Mouse (Mus musculus) hindbrain, postnatal 0 days (tissue): Measurements from ENCODE around the gene Gm20388. TPM values are rescaled to one million over a fixed set of nuclear protein-coding genes. Genes with fewer than 3 reads are reported as not detected.
A peak's percentile ranks its signal among the peaks of the same experiment; 100 is the strongest.

Experiments
- ATAC-seq: fragments of 200-750 bp; cut with Nextera tagmentation; 2 replicates; pipeline ENCODE4 v1.8.0; 2017; ENCODE audit warnings: mild to moderate bottlenecking, moderate TSS enrichment, moderate library complexity
- DNase-seq: peaks from one replicate; pipeline ENCODE4 v3.0.0-alpha.2; 2015; ENCODE audit warnings: low spot score
- H3K27ac ChIP-seq: fragments of 300-500 bp; sonication (generic); 2 replicates; pipeline ENCODE4 v1.5.1; 2014; ENCODE audit warnings: mild to moderate bottlenecking
- H3K27me3 ChIP-seq: fragments of 300-500 bp; sonication (generic); 2 replicates; pipeline ENCODE4 v1.6.1; 2014; ENCODE audit warnings: low read length, mixed read lengths; ENCODE audit not compliant: insufficient read depth
- H3K36me3 ChIP-seq: fragments of 300-500 bp; sonication (generic); 2 replicates; pipeline ENCODE4 v1.6.1; 2014; ENCODE audit warnings: low read length, mixed read lengths; ENCODE audit not compliant: insufficient read depth
- H3K4me1 ChIP-seq: fragments of 300-500 bp; sonication (generic); 2 replicates; pipeline ENCODE4 v1.6.1; 2014; ENCODE audit warnings: antibody characterized with exemption, low read length, mixed read lengths; ENCODE audit not compliant: insufficient read depth
- H3K4me2 ChIP-seq: fragments of 300-500 bp; sonication (generic); 2 replicates; pipeline ENCODE4 v1.6.1; 2014; ENCODE audit warnings: low read depth, mild to moderate bottlenecking, low read length, moderate library complexity, mixed read lengths
- H3K4me3 ChIP-seq: fragments of 300-500 bp; sonication (generic); 2 replicates; pipeline ENCODE4 v1.5.1; 2014; ENCODE audit warnings: low read length
- H3K9ac ChIP-seq: fragments of 300-500 bp; sonication (generic); replicated peaks from 2 replicates; pipeline ENCODE4 v1.6.1; 2014; ENCODE audit warnings: mild to moderate bottlenecking, low read length, moderate library complexity, mixed read lengths
- H3K9me3 ChIP-seq: fragments of 300-500 bp; sonication (generic); 2 replicates; pipeline ENCODE4 v1.6.1; 2016; ENCODE audit warnings: low read length, mixed read lengths
- CTCF ChIP-seq: IDR thresholded peaks from 2 replicates; pipeline ENCODE4 v1.5.1; 2016; ENCODE audit warnings: antibody characterized with exemption, control low read depth, low read depth
- WGBS: fragments of 180-500 bp; shearing (Covaris S2); extraction: QIAGEN DNeasy Blood & Tissue Kit; methylation state at CpG from one replicate; pipeline ENCODE4 v1.1.7; 2014; 5-methylcytosine and 5-hydroxymethylcytosine counted together
- polyA plus RNA-seq: library from polyadenylated mRNA; unstranded; fragments of >200 nt; fragmentation: Nextera tagmentation; extraction: Ambion mirVana; gene quantifications from 2 replicates; pipeline ENCODE4 v1.2.1, GENCODE M21; 2015
- total RNA-seq: library from RNA; depleted of rRNA; stranded (reverse); fragments of >200 nt; gene quantifications from 2 replicates; pipeline ENCODE4 v1.2.3, GENCODE M21; 2014

Gene Gm20388
- total and polyA plus RNA-seq, 2 experiments from 2014 or later = 71.3 TPM; not detected in 1

GRCm38 (mm10) chr8:123747772-123748171 is 3837.1 kb downstream of the Gm20388 start:
- DNase-seq (peak; percentile 75), ATAC-seq (0 out of 2 replicates have a peak, but pooled peaks have one; percentile 43)
- Histone ChIP-seq H3K4me2 (no peak overlapping the region), H3K4me1 (peaks cover 6% of the 10 kb centered on the region; the same call in 1 of the 2 replicates), H3K9ac (no peak overlapping the region), H3K27ac (peak overlapping the region; percentile 45; the same call in 1 of the 2 replicates), H3K27me3 (no peaks in the 10 kb centered on the region), H3K9me3 (no peaks in the 10 kb centered on the region), H3K4me3 (no peak overlapping the region), H3K36me3 (no peaks in the 10 kb centered on the region)
- WGBS = 27% methylated on average over 5 of the region's 5 CpGs
- TF ChIP-seq CTCF = no peak

- TF ChIP-seq CTCF = no peak
- ATAC-seq (no peak), DNase-seq (no peak)
- Histone ChIP-seq H3K4me1 (peaks cover 25% of the 10 kb centered on the region), H3K27me3 (no peaks in the 10 kb centered on the region), H3K4me2 (no peak overlapping the region), H3K9me3 (no peaks in the 10 kb centered on the region), H3K27ac (no peak overlapping the region), H3K36me3 (no peaks in the 10 kb centered on the region), H3K9ac (no peak overlapping the region), H3K4me3 (no peak overlapping the region)
- 78% methylated on average over 5 of the region's 5 CpGs for WGBS
Measured at GRCm38 (mm10) chr8:123750171-123750693, 3839.6 kb downstream of the Gm20388 start.

- Histone ChIP-seq H3K9ac (no peak overlapping the region), H3K4me1 (peaks cover 20% of the 10 kb centered on the region), H3K36me3 (no peaks in the 10 kb centered on the region), H3K9me3 (no peaks in the 10 kb centered on the region), H3K27me3 (no peaks in the 10 kb centered on the region), H3K4me3 (no peak overlapping the region), H3K4me2 (no peak overlapping the region), H3K27ac (peak overlapping the region; percentile 64; the same call in 1 of the 2 replicates)
- DNase-seq (peak; percentile 86), ATAC-seq (peak; percentile 79)
- WGBS = 36% methylated on average over 13 of the region's 13 CpGs
- TF ChIP-seq CTCF = no peak
Measured at GRCm38 (mm10) chr8:123752773-123753468, 3842.3 kb downstream of the Gm20388 start.

GRCm38 (mm10) chr8:123753604-123754375 is 3843.1 kb downstream of the Gm20388 start:
- Histone ChIP-seq H3K36me3 (no peaks in the 10 kb centered on the region), H3K4me2 (peak overlapping the region; percentile 20; the same call in 1 of the 2 replicates), H3K9ac (no peak overlapping the region), H3K4me1 (peaks cover 20% of the 10 kb centered on the region), H3K9me3 (no peaks in the 10 kb centered on the region), H3K27me3 (no peaks in the 10 kb centered on the region), H3K4me3 (no peak overlapping the region), H3K27ac (peak overlapping the region; percentile 64)
- TF ChIP-seq CTCF = no peak
- 7% methylated on average over 18 of the region's 18 CpGs for WGBS
- peak; percentile 48 for DNase-seq
- ATAC-seq = no peak

- Histone ChIP-seq H3K4me2 (no peak overlapping the region), H3K4me3 (no peak overlapping the region), H3K27me3 (no peaks in the 10 kb centered on the region), H3K9me3 (no peaks in the 10 kb centered on the region), H3K9ac (no peak overlapping the region), H3K27ac (no peak overlapping the region), H3K4me1 (peaks cover 20% of the 10 kb centered on the region), H3K36me3 (no peaks in the 10 kb centered on the region)
- DNase-seq (no peak), ATAC-seq (no peak)
- no peak for TF ChIP-seq CTCF
- 66% methylated on average over 13 of the region's 13 CpGs for WGBS
Measured at GRCm38 (mm10) chr8:123754538-123755431, 3844.1 kb downstream of the Gm20388 start.

GRCm38 (mm10) chr8:123756901-123757300 is 3846.3 kb downstream of the Gm20388 start:
- Histone ChIP-seq H3K4me2 (no peak overlapping the region), H3K9me3 (no peaks in the 10 kb centered on the region), H3K27ac (no peak overlapping the region), H3K4me1 (peaks cover 20% of the 10 kb centered on the region), H3K36me3 (no peaks in the 10 kb centered on the region), H3K9ac (no peak overlapping the region), H3K4me3 (no peak overlapping the region), H3K27me3 (no peaks in the 10 kb centered on the region)
- TF ChIP-seq CTCF = no peak
- 85% methylated on average over 8 of the region's 8 CpGs for WGBS
- ATAC-seq (no peak), DNase-seq (no peak)
